Mouse (Mus musculus) embryonic fibroblast, embryonic 13.5 days (primary cell): ENCODE results near the gene Coq9. TPM values are rescaled to one million over a fixed set of nuclear protein-coding genes. Genes with fewer than 3 reads are reported as not detected.

Experiments used
- H3K27ac ChIP-seq: 2 replicates; pipeline ENCODE4 v1.5.1; 2012; ENCODE audit warnings: low read length, control low read depth, inconsistent platforms; ENCODE audit not compliant: insufficient read depth
- H3K4me1 ChIP-seq: 2 replicates; pipeline ENCODE4 v1.6.1; 2011; ENCODE audit warnings: low read length; ENCODE audit not compliant: control insufficient read depth, insufficient read depth
- H3K4me3 ChIP-seq: 2 replicates; pipeline ENCODE4 v1.5.1; 2011; ENCODE audit warnings: mild to moderate bottlenecking, control low read depth, low read length; ENCODE audit not compliant: insufficient read depth
- CTCF ChIP-seq: IDR thresholded peaks from 2 replicates; pipeline ENCODE4 v1.5.1; 2011; ENCODE audit warnings: mild to moderate bottlenecking, control low read depth, low read length, moderate library complexity, borderline replicate concordance; ENCODE audit not compliant: insufficient read depth
- POLR2A ChIP-seq: IDR thresholded peaks from 2 replicates; pipeline ENCODE4 v1.6.1; 2011; ENCODE audit warnings: low read depth, mild to moderate bottlenecking, control low read depth, low read length, moderate library complexity
- polyA plus RNA-seq: library from polyadenylated mRNA; stranded (reverse); fragments of >200 nt; gene quantifications from 2 replicates; pipeline ENCODE4 v1.2.4, GENCODE M21; 2011; ENCODE audit warnings: low read depth; ENCODE audit not compliant: missing spikeins, insufficient read length

Gene Coq9
- polyA plus RNA-seq = 46.5 and 48.9 TPM in 2 replicates

GRCm38 (mm10) chr8:94837662-94838574 lies at the start of gene Coq9, which contains the start of gene Ciapin1:
TSS of gene Coq9 (plus strand) at chr8:94838321.
TSS of gene Ciapin1 (minus strand) at chr8:94838358.
- Histone ChIP-seq H3K4me3 (peak within 1 kb of the TSS; percentile 89), H3K27ac (peak within 1 kb of the TSS; percentile 79), H3K4me1 (peaks cover 7% of the 10 kb centered on the region)
- TF ChIP-seq POLR2A (peak; percentile 98), CTCF (no peak)

DNA sequence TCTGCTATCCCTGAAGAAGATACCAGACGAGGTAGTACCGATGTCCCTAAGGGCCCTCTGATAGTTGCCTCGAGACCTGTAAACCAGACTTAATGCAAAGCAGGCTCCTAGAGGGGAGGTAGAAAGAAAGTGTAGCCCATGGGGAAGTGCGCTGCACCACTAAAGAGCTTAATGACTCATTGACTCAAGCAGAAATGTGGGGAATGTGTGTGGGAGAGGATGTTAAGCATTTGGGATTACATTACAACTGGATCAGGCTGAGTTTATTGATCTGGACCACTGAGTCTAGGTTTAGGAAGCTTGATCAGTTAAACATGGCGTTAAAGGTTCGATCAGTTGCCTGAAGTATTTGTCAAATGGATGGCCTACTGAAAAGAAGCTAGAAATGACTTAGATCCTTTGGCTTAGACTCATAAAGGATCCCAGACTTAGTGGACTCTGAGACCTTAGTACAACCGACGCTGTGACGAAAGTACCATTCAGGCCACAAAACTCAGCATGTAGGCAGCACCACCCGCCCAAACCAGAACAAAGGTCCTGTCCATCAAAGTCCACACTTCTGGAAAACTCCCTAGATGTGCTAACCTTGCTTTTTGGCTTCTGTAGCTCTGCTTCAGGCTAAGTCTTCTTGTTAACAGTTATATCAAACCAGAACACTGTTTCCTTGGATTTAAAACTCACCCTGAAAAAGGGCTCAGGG lies 48.7 kb upstream of the Coq9 start:
- TF ChIP-seq POLR2A (no peak), CTCF (no peak)
- H3K4me3 ChIP-seq = no peak overlapping the region
- H3K27ac ChIP-seq = peak overlapping the region; percentile 90
- peaks cover 19% of the 10 kb centered on the region for H3K4me1 ChIP-seq

DNA sequence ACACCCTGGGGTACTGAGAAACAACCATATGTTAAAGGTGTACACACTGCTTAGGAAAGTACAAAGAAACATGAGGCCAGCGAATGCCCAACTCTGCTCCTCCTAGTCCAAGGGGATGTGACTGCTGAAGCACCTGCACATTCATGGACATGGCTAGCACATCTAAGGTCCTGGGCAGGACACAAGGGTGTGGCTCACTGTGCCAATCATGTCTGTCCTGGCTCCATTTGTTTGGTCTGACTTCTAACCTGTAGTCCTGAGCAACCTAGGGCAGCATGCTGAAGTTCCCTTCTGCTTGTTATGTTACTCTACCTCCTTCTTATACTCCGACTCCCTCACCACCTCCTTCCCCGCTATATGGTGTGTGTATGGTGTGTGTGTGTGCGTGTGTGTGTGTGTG lies 43.8 kb upstream of the Coq9 start:
- TF ChIP-seq CTCF = no peak
- TF ChIP-seq POLR2A = no peak
- H3K27ac ChIP-seq = no peak overlapping the region
- H3K4me3 ChIP-seq = no peak overlapping the region
- peaks cover 5% of the 10 kb centered on the region for H3K4me1 ChIP-seq

DNA sequence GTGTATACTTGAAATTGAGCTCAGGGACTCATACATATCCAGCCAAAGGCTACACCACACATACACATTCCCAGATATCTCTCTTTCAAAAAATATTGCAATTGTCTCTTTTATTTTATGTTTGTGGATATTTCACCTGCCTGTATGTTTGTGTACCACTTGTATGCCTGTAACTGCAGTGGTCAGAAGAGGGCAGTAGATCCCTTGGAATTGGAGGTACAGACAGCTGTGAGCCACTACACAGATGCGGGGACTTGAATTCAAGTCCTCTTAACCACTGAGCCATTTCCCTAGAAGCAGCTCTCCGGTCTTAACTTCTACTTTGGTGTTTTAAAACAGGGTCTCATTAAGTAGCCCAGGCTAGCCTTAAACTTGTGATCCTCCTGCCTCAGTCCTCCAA lies 43.3 kb upstream of the Coq9 start:
- TF ChIP-seq CTCF (no peak), POLR2A (no peak)
- Histone ChIP-seq H3K4me1 (peaks cover 1% of the 10 kb centered on the region; the same call in 1 of the 2 replicates), H3K4me3 (no peak overlapping the region)

DNA sequence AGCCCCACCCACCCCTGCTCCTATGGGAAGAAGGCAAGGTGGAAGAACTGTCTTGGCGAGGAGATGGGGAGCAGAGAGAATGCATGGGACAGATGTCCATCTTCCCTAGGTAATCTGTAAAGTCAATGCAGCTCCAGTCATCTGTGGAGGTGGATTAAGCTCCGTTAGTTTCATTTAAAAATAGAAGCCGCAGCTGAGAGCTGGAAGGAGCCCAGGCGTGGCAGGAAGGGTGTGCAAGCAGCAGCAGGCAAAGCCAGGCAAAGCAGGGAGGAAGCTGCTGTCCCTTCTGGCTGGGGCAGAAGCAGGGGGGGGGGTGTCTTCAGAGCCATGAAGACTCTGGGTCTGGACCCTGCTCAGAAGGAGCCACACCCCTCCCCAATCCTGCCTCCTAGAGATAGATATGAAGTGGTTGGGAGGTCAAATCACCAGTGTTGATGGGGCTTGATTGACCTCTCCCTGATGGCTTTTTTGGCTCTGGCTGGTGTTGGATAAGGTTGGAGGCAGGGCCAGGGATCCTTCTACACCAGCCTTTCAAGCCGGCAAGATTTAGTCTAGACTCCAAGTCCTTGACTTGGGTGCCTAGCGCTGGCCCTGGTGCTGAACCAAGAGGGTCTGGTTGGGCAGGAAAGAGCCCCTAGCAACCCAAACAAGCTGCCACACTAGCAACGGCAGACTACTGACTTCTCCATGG lies 37.7 kb upstream of the Coq9 start:
- no peak overlapping the region for H3K4me3 ChIP-seq
- no peak overlapping the region for H3K27ac ChIP-seq
- peaks cover 4% of the 10 kb centered on the region; the same call in 1 of the 2 replicates for H3K4me1 ChIP-seq
- TF ChIP-seq CTCF = no peak
- no peak for TF ChIP-seq POLR2A

More for the DNA sequence above, 43.3 kb upstream of the Coq9 start:
- H3K27ac ChIP-seq = no peak overlapping the region

DNA sequence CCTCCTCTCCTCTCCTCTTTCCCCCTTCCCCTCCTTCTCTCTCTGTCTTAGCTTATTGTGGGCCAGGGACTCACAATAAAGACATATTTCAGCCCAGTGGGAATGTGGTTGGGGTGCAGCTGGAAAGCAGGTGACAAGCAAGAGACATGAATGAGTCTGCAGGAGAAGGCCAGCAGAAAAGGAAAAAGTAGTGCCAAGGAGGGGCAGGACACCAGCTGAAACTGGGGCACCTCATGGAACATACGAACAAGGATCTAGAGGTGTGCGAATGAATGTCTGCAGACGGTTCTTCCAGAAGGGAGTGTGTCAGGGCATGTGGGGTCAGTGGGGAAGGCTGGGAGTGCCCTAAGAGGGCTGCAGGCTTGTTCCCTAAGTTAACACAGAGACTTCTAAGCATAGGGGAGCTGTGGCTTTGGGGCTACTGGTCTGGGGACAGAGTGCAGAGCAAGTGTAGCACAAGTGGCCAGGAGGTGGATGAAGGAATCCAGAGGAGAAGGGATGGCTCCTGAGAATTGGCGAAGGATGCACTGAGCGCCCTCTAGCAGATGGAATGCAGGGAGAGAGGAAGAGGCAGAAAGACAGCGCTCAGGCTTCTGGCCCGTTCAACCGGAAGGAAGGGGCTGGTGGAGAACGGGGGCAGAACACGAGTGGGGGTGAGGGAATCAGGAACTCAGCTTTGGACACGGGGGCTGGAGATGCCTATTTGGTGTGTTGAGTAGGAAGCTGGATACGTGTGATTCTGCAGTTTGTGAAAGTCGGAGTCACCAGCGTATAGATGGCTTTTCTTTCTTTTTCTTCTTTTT lies 36.6 kb upstream of the Coq9 start:
- H3K4me1 ChIP-seq = peaks cover 4% of the 10 kb centered on the region; the same call in 1 of the 2 replicates
- no peak overlapping the region for H3K4me3 ChIP-seq
- no peak overlapping the region for H3K27ac ChIP-seq
- TF ChIP-seq CTCF (peak; percentile 42; the same call in 1 of the 2 replicates), POLR2A (no peak)

DNA sequence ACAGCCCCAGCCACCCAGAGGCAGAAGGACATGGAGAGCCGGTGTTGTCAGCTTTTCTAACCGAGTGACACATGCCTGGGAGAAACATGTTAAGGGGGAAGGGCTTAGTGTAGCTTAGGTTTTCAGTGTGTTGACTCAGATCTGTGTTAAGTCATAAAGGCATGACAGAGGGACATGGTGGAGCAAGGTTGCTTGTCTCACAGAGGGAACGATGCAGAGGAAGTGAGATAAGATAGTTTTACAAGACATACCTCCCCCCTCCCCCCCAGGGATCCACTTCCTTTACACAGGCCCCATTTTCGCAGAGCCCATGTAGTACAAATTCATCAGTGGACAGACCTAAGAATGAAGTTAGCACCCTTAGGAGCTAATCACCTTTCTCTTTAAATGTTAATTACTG lies 35.7 kb upstream of the Coq9 start:
- Histone ChIP-seq H3K27ac (no peak overlapping the region), H3K4me1 (peaks cover 4% of the 10 kb centered on the region; the same call in 1 of the 2 replicates), H3K4me3 (no peak overlapping the region)
- no peak for TF ChIP-seq POLR2A
- TF ChIP-seq CTCF = no peak

DNA sequence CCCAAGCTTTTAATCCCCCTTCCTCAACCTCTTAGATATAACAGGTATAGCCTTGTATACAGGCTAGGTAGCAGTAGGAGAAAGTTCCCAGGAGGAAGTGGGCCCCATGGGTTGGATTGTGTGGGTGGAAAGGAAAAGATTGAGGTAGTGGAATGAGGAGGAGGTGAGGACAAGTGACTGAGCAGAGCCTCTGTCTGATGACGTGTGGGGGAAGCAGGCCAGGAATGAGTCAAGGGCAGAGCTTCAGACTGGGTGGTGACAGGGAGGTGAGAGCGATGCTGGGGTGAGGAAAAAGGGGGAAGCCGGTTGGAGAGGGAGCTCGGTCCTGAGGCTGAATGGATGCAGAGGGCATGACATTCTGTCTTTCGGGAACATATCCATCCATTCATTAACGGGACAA lies 34.6 kb upstream of the Coq9 start:
- Histone ChIP-seq H3K27ac (no peak overlapping the region), H3K4me3 (no peak overlapping the region), H3K4me1 (peaks cover 4% of the 10 kb centered on the region; the same call in 1 of the 2 replicates)
- no peak for TF ChIP-seq POLR2A
- TF ChIP-seq CTCF = no peak
